In genomic region chr8:84218143-84218542, GRCm38 (mm10) we compare ENCODE assay signal across 20 mouse cellular contexts. TPM values are rescaled to one million over a fixed set of nuclear protein-coding genes. Genes with fewer than 3 reads are reported as not detected.
"Had no signal": no experiment of that assay in that cellular context is flagged by ENCODE, and none has a peak within 500 bp of the region (broad histone marks: within the 10 kb centered on the region; RNA-seq: fewer than 3 reads in every experiment).

No protein-coding gene starts in this region.

- H3K9me3 ChIP-seq: kidney, embryonic 15.5 days; liver, embryonic 13.5 days; neural tube, embryonic 12.5 days; neural tube, embryonic 15.5 days had no signal

- ATAC-seq: lung, postnatal 0 days had no signal

- DNase-seq: kidney, adult 8-10 months; kidney, postnatal 10 days; kidney, postnatal 36 days; liver, embryonic 13.5 days; lung, embryonic 14.5 days; midbrain, embryonic 14.5 days; right cerebral cortex, adult 18-20 months; right cerebral cortex, postnatal 14 days; right cerebral cortex, postnatal 4 days; thymus, adult 2 months; thymus, postnatal 14 days; thymus, postnatal 4 days had no signal

- H3K27ac ChIP-seq: kidney, embryonic 15.5 days; liver, embryonic 13.5 days; neural tube, embryonic 12.5 days; neural tube, embryonic 15.5 days; stomach, postnatal 0 days had no signal

- H3K4me2 ChIP-seq: kidney, embryonic 15.5 days; liver, embryonic 13.5 days; lung, embryonic 14.5 days; midbrain, embryonic 11.5 days; neural tube, embryonic 12.5 days; neural tube, embryonic 15.5 days had no signal

- H3K9ac ChIP-seq: kidney, embryonic 15.5 days; liver, embryonic 13.5 days; lung, embryonic 14.5 days; neural tube, embryonic 12.5 days; neural tube, embryonic 15.5 days had no signal

- H3K4me3 ChIP-seq: kidney, embryonic 15.5 days; liver, embryonic 13.5 days; neural tube, embryonic 12.5 days; neural tube, embryonic 15.5 days had no signal

- H3K4me1 ChIP-seq: kidney, embryonic 15.5 days; neural tube, embryonic 12.5 days; neural tube, embryonic 15.5 days had no signal

- H3K27me3 ChIP-seq: kidney, embryonic 15.5 days; liver, embryonic 13.5 days; neural tube, embryonic 12.5 days; neural tube, embryonic 15.5 days had no signal

RNA-seq across cellular contexts. Expression of gene Nanos3, which starts 33.1 kb away (rescaled TPM):
- total RNA-seq: liver, adult 2 months had no signal
- polyA plus RNA-seq: liver, adult 2 months; liver, embryonic 16.5 days had no signal
